Mouse (Mus musculus) midbrain, embryonic 11.5 days (tissue): ENCODE measurements around the gene Agfg2. TPM values are rescaled to one million over a fixed set of nuclear protein-coding genes. Genes with fewer than 3 reads are reported as not detected.
A peak's percentile ranks its signal among the peaks of the same experiment; 100 is the strongest.

Experiments
- ATAC-seq: fragments of 200-750 bp; cut with Nextera tagmentation; 2 replicates; pipeline ENCODE4 v1.8.0; 2017; ENCODE audit warnings: moderate TSS enrichment, moderate library complexity; ENCODE audit not compliant: low FRiP score
- DNase-seq: peaks from one replicate; pipeline ENCODE4 v3.0.0; 2015; ENCODE audit warnings: low spot score; ENCODE audit errors: missing footprints
- H3K27ac ChIP-seq: fragments of 300-500 bp; sonication (generic); 2 replicates; pipeline ENCODE4 v1.5.1; 2014; ENCODE audit warnings: low read depth, low read length
- H3K27me3 ChIP-seq: fragments of 300-500 bp; sonication (generic); 2 replicates; pipeline ENCODE4 v1.6.1; 2014; ENCODE audit warnings: mild to moderate bottlenecking, low read length, moderate library complexity, mixed read lengths; ENCODE audit not compliant: control insufficient read depth, insufficient read depth
- H3K36me3 ChIP-seq: fragments of 300-500 bp; sonication (generic); 2 replicates; pipeline ENCODE4 v1.6.1; 2014; ENCODE audit warnings: mild to moderate bottlenecking, low read length, moderate library complexity, mixed read lengths; ENCODE audit not compliant: control insufficient read depth, insufficient read depth
- H3K4me1 ChIP-seq: fragments of 300-500 bp; sonication (generic); 2 replicates; pipeline ENCODE4 v1.6.1; 2014; ENCODE audit warnings: low read length; ENCODE audit not compliant: control insufficient read depth, insufficient read depth
- H3K4me2 ChIP-seq: fragments of 300-500 bp; sonication (generic); 2 replicates; pipeline ENCODE4 v1.6.1; 2014; ENCODE audit warnings: mild to moderate bottlenecking, moderate library complexity
- H3K4me3 ChIP-seq: fragments of 300-500 bp; sonication (generic); 2 replicates; pipeline ENCODE4 v1.5.1; 2014; ENCODE audit warnings: low read depth, low read length
- H3K9ac ChIP-seq: fragments of 300-500 bp; sonication (generic); 2 replicates; pipeline ENCODE4 v1.6.1; 2014; ENCODE audit warnings: low read length
- H3K9me3 ChIP-seq: fragments of 300-500 bp; sonication (generic); 2 replicates; pipeline ENCODE4 v1.6.1; 2016; ENCODE audit warnings: low read length; ENCODE audit not compliant: control insufficient read depth
- WGBS: fragments of 180-500 bp; shearing (Covaris S2); extraction: QIAGEN DNeasy Blood & Tissue Kit; methylation state at CpG from one replicate; pipeline ENCODE4 v1.1.7; 2014; 5-methylcytosine and 5-hydroxymethylcytosine counted together
- polyA plus RNA-seq: library from polyadenylated mRNA; unstranded; fragments of >200 nt; fragmentation: Nextera tagmentation; extraction: Ambion mirVana; gene quantifications from 2 replicates; pipeline ENCODE4 v1.2.1, GENCODE M21; 2014

Agfg2 gene
- polyA plus RNA-seq, 1 experiment from 2014 or later: 14.9 TPM

- H3K9ac ChIP-seq: no peak overlapping the region
- no peak overlapping the region for H3K4me3 ChIP-seq
- no peaks in the 10 kb centered on the region for H3K4me1 ChIP-seq
- no peaks in the 10 kb centered on the region for H3K9me3 ChIP-seq
- no peaks in the 10 kb centered on the region for H3K36me3 ChIP-seq
- H3K27ac ChIP-seq: no peak overlapping the region
- ATAC-seq: no peak
- no peak overlapping the region for H3K4me2 ChIP-seq
- 84% methylated on average over 3 of the region's 3 CpGs for WGBS
- H3K27me3 ChIP-seq: no peaks in the 10 kb centered on the region
- no peak for DNase-seq
These were observed 5.4 kb upstream of the Agfg2 start for GRCm38 (mm10) chr5:137689974-137690373.

- DNase-seq: no peak
- no peak overlapping the region for H3K4me2 ChIP-seq
- WGBS: 91% methylated on average over 6 of the region's 6 CpGs
- no peak overlapping the region for H3K4me3 ChIP-seq
- no peaks in the 10 kb centered on the region for H3K9me3 ChIP-seq
- H3K27ac ChIP-seq: no peak overlapping the region
- no peaks in the 10 kb centered on the region for H3K27me3 ChIP-seq
- H3K36me3 ChIP-seq: no peaks in the 10 kb centered on the region
- ATAC-seq: no peak
- no peak overlapping the region for H3K9ac ChIP-seq
- H3K4me1 ChIP-seq: peaks cover 16% of the 10 kb centered on the region
These were observed 1.7 kb upstream of the Agfg2 start for GRCm38 (mm10) chr5:137686127-137686790.

- no peak overlapping the region for H3K27ac ChIP-seq
These were observed 1.1 kb upstream of the Agfg2 start for GRCm38 (mm10) chr5:137685653-137686052.

GRCm38 (mm10) chr5:137683388-137684293 is 885 bp downstream of the Agfg2 start:
- Histone ChIP-seq H3K4me3 (peak overlapping the region; percentile 67), H3K4me1 (peaks cover 16% of the 10 kb centered on the region), H3K27ac (peak overlapping the region; percentile 21; the same call in 1 of the 2 replicates), H3K4me2 (peak overlapping the region; percentile 91), H3K9ac (peak overlapping the region; percentile 73), H3K9me3 (no peaks in the 10 kb centered on the region), H3K27me3 (no peaks in the 10 kb centered on the region), H3K36me3 (no peaks in the 10 kb centered on the region)
- WGBS: 17% methylated on average over 28 of the region's 28 CpGs
- DNase-seq: peak; percentile 91
- peak; percentile 35 for ATAC-seq

More at GRCm38 (mm10) chr5:137685653-137686052, 1.1 kb upstream of the Agfg2 start:
- Histone ChIP-seq H3K4me1 (peaks cover 16% of the 10 kb centered on the region), H3K9ac (no peak overlapping the region), H3K36me3 (no peaks in the 10 kb centered on the region), H3K4me3 (no peak overlapping the region), H3K27me3 (no peaks in the 10 kb centered on the region), H3K4me2 (no peak overlapping the region), H3K9me3 (no peaks in the 10 kb centered on the region)
- DNase-seq: no peak
- 92% methylated on average over 3 of the region's 3 CpGs for WGBS
- ATAC-seq: no peak

GRCm38 (mm10) chr5:137682526-137682925 is 2.0 kb downstream of the Agfg2 start:
- H3K9me3 ChIP-seq: no peaks in the 10 kb centered on the region

GRCm38 (mm10) chr5:137679726-137680125 is 4.8 kb downstream of the Agfg2 start:
- Histone ChIP-seq H3K4me1 (peaks cover 16% of the 10 kb centered on the region), H3K27ac (no peak overlapping the region), H3K36me3 (no peaks in the 10 kb centered on the region; the same call in 1 of the 2 replicates), H3K9ac (no peak overlapping the region), H3K9me3 (no peaks in the 10 kb centered on the region), H3K4me2 (no peak overlapping the region), H3K4me3 (no peak overlapping the region), H3K27me3 (no peaks in the 10 kb centered on the region)
- 92% methylated on average over 4 of the region's 4 CpGs for WGBS
- ATAC-seq: no peak
- no peak for DNase-seq

More at GRCm38 (mm10) chr5:137682526-137682925, 2.0 kb downstream of the Agfg2 start:
- no peak overlapping the region for H3K4me3 ChIP-seq
- ATAC-seq (no peak), DNase-seq (no peak)
- no peak overlapping the region for H3K9ac ChIP-seq
- no peaks in the 10 kb centered on the region for H3K36me3 ChIP-seq
- 0 out of 2 replicates have a peak overlapping the region, but pooled peaks have one; percentile 11 for H3K4me2 ChIP-seq
- WGBS: 84% methylated on average over 6 of the region's 6 CpGs
- H3K27ac ChIP-seq: no peak overlapping the region
- no peaks in the 10 kb centered on the region for H3K27me3 ChIP-seq
- H3K4me1 ChIP-seq: peaks cover 16% of the 10 kb centered on the region

- H3K4me3 ChIP-seq: no peak overlapping the region
- H3K9ac ChIP-seq: no peak overlapping the region
- ATAC-seq (no peak), DNase-seq (no peak)
- no peak overlapping the region for H3K4me2 ChIP-seq
- no peaks in the 10 kb centered on the region; the same call in 1 of the 2 replicates for H3K36me3 ChIP-seq
- no peaks in the 10 kb centered on the region for H3K27me3 ChIP-seq
- no peak overlapping the region for H3K27ac ChIP-seq
- H3K9me3 ChIP-seq: no peaks in the 10 kb centered on the region
- 86% methylated on average over 3 of the region's 3 CpGs for WGBS
- peaks cover 13% of the 10 kb centered on the region for H3K4me1 ChIP-seq
These were observed 5.8 kb downstream of the Agfg2 start for GRCm38 (mm10) chr5:137678736-137679135.

- no peak for DNase-seq
- Histone ChIP-seq H3K27ac (no peak overlapping the region), H3K9me3 (no peaks in the 10 kb centered on the region), H3K4me3 (no peak overlapping the region), H3K9ac (no peak overlapping the region), H3K4me2 (no peak overlapping the region), H3K36me3 (no peaks in the 10 kb centered on the region; the same call in 1 of the 2 replicates), H3K27me3 (no peaks in the 10 kb centered on the region), H3K4me1 (peaks cover 4% of the 10 kb centered on the region)
- ATAC-seq: no peak
- 98% methylated on average over 8 of the region's 8 CpGs for WGBS
These were observed 6.7 kb downstream of the Agfg2 start for GRCm38 (mm10) chr5:137677859-137678258.

- no peaks in the 10 kb centered on the region for H3K27me3 ChIP-seq
- H3K27ac ChIP-seq: no peak overlapping the region
- ATAC-seq (no peak), DNase-seq (no peak)
- H3K4me1 ChIP-seq: no peaks in the 10 kb centered on the region
- H3K4me2 ChIP-seq: no peak overlapping the region
- no peak overlapping the region for H3K4me3 ChIP-seq
- 94% methylated on average over 8 of the region's 8 CpGs for WGBS
- H3K36me3 ChIP-seq: no peaks in the 10 kb centered on the region; the same call in 1 of the 2 replicates
- no peak overlapping the region for H3K9ac ChIP-seq
- H3K9me3 ChIP-seq: no peaks in the 10 kb centered on the region
These were observed 9.7 kb downstream of the Agfg2 start for GRCm38 (mm10) chr5:137674786-137675185.
